Mouse (Mus musculus): ENCODE data around the gene Snx29.

DNA sequence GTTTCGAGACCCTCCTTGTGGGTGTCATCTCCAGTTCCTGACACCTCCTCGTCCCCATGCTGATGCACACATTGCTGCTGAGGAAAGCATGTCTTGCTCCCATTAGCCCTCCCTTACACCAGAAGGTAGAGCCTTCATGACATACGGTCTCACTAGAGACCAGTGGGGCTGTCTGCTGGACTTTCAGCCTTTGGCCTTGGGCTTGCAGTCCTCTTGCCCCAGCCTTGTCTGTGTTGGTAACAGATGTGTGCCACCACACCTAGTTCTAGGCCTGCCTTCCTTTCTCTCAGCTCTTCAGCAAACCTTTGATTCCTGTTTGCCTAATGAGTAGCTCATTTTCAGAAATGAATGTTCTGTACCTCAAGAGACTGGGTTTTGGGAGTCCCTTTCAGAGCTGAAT lies 45.7 kb downstream of the Snx29 start:
- TF ChIP-seq CTCF (IDR thresholded peaks at IDR 0.05; ENCODE audit: low read depth), result no peak
- TF ChIP-seq EP300 (IDR thresholded peaks at IDR 0.05; ENCODE audit: low read depth), result no peak

Measured in liver, embryonic 14.5 days (tissue).